Mouse (Mus musculus) G1E-ER4 (cell line): Measurements from ENCODE around the gene Sdr39u1. TPM values are rescaled to one million over a fixed set of nuclear protein-coding genes. Genes with fewer than 3 reads are reported as not detected.

Source experiments
- GATA1 ChIP-seq: IDR thresholded peaks from one replicate; pipeline ENCODE4 v1.8.0; 2012; ENCODE audit warnings: low read length, inconsistent platforms
- polyA plus RNA-seq: library from polyadenylated mRNA; stranded (reverse); fragments of >175 nt; gene quantifications from 2 replicates; pipeline ENCODE4 v1.2.3, GENCODE M21; 2012

Gene Sdr39u1
- polyA plus RNA-seq, 1 experiment: not detected

DNA sequence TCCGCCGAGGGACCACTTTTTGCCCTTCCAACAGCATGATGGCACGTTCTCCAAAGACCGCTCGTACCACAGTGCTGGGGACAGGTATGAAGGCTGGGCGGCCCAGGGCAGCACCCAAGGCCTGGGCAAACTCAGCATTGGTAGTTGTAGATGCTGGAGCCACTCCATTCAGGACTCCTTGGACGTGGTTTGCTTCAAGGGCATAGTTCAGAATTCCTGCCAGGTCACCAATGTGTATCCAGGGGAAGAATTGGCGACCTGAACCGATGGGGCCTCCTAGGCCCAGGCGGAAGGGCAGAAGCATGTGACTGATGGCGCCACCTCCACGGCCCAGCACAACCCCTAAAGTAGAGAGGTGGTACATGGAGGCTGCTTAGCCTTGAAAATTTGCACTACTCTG lies 2.4 kb downstream of the Sdr39u1 start:
- TF ChIP-seq GATA1: no peak

DNA sequence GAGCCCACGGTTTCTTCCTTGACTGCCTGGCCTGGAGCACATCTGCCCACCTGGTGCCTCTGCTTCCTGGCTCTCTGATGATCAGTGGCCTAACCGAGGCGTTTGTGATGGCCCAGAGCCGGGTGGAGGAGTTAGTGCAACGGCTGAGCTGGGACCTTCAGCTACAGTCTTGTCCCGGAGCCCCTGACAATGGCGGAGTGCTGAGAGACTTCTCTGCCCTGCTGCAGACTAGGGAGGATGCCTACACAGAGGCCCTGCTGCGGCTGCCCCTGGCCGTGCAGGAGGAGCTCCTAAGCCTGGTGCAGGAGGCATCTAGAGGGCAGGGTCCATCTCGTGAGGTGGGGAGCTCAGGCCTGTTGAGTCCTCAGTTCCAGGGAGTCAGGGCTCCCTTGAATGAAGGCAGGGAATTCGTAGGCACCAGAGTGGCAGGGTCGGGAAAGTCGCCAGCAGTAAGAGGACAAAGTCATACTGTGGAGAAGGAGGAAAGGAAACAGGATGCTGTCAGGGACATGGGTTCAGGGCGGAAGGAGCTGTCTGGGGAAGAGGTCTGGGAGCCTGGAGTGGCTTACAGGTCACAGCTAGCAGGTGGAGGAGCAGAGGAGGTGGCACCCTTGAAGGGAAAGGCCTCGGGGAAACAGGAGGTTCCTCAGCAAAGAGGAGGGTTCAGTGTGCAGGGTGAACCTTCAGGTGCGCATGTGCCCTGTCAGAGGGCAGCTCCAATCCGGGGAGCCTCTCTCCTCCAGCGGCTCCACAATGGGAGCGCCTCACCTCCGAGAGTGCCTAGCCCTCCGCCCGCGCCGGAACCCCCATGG lies 13.3 kb downstream of the Sdr39u1 start:
- TF ChIP-seq GATA1: no peak

DNA sequence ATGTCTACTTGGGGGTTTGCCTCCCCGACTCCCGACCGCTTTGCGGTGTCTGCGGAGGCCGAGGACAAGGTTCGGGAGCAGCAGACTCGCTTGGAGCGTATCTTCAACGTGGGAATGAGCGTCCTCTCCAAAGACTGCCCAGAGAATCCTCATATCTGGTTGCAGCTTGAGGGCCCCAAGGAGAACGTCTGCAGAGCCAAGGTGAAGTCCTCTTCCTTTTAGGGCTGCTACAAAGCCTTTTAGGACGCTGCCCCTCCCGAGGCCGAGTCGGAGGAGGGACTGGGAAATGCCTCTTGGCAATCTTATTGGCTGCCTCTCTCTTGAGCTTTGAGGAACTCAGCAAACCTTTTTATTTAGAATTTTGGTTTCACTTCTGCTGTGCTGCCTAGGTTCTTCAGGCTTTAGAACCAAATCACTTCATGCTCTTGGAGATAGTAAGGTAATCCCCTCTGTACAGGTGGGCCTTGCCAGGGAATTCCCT lies 14.3 kb downstream of the Sdr39u1 start:
- no peak for TF ChIP-seq GATA1

GRCm38 (mm10) chr14:55885114-55885790 lies 14.8 kb downstream of the Sdr39u1 start:
- no peak for TF ChIP-seq GATA1

- no peak for TF ChIP-seq GATA1
Measured at GRCm38 (mm10) chr14:55884713-55885113, 15.4 kb downstream of the Sdr39u1 start, which contains the start of gene Khnyn. Khnyn (plus strand) TSS chr14:55884947.

DNA sequence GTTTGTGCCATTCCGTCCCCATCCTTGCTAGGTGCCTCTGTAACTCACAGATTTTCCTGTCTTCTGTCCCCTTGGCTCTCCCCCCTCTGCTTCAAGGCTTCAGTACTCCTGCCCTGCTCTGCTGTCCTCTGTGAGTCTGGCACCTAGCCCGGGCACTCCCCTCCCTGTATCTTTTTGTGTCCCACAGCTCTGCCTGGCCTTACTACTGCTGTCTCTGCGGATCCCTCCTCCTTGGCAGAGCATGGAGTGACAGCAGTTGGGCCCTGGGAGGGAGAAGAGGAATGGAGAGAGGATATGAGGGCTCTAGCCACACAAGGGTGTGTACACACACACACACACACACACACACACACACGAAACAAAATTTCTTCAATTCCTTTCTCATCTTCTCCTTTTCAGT lies 15.9 kb downstream of the Sdr39u1 start, which contains the start of gene Cbln3:
TSS of gene Cbln3 (minus strand) at position 227 of the 400 bp plus-strand sequence.
- TF ChIP-seq GATA1: no peak

GRCm38 (mm10) chr14:55883663-55884062 lies 16.4 kb downstream of the Sdr39u1 start:
- no peak for TF ChIP-seq GATA1

DNA sequence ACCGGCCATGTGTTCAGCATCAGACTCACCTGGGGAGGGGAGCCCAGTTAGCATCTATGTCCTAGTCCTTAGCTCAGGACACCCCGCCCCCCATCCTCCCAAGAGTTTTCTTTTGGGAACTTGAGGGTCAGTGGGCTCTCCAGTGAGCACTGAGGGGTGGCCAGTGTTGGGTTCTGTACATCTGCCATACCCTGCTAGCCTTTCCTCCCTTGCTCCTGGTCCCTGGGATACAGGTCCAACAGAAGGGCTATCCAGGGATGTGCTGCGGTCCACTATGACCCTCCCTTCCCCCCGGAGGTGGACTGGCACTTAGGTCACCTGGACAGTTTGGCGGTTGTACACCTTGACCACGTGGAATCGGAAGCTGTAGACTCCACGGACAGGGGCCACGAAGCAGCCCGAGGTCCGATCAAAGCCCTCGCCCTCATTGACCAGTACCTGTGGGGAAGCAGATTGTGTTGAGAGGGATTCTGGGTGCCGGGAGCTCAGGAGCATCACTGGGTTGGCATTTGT lies 16.9 kb downstream of the Sdr39u1 start:
- TF ChIP-seq GATA1: no peak

GRCm38 (mm10) chr14:55882171-55882641 lies 17.9 kb downstream of the Sdr39u1 start:
- TF ChIP-seq GATA1: no peak

- peak; percentile 20 for TF ChIP-seq GATA1
Measured at GRCm38 (mm10) chr14:55880982-55881381, 19.1 kb downstream of the Sdr39u1 start.

GRCm38 (mm10) chr14:55879623-55880022 lies 20.5 kb downstream of the Sdr39u1 start:
- TF ChIP-seq GATA1: no peak

GRCm38 (mm10) chr14:55878316-55878940 lies 21.7 kb downstream of the Sdr39u1 start:
- TF ChIP-seq GATA1: no peak

DNA sequence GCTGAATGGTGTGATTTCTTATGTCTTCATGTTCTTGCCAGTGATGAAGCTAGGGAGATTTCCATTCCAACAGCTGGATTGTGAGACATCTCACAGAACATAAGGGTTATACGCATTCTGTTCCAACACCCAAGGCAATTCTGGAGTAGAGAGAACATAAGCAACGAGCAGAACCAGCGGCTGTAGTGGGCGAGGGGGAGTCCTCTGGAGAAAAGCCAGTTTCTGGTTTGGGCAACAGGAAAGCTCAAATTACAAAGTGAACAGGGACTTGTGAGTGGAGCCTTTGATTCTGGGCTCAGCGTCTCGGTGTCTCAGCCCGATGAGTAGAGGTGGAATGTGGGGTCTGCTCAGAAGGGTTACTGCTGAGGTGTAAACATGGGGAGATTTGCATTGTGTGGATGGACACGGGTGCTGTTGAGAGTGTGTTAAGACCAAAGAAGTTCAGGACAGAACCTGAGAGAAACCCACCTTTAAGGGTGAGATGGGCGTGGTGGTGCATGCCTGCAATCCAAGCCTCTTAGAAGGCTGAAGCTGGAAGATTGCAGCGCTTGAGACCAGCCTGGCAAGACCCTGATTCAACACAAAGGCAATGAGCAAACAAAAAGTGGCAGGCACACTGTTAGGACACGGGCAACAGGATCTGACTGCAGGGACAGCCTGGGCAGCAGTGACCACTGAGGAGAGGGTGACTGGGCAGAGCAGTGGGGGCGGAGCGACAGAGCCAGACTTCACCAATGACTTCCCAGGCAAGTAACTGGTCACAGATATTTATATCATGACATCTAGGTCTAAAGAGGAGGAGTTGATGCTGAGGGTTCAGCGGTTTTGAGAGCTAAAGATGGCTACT lies 22.4 kb downstream of the Sdr39u1 start:
- TF ChIP-seq GATA1: no peak
